Mouse (Mus musculus) heart, embryonic 14.5 days (tissue): ENCODE results near the gene Slc25a45. TPM values are rescaled to one million over a fixed set of nuclear protein-coding genes. Genes with fewer than 3 reads are reported as not detected.

Experiments
- ATAC-seq: fragments of 200-750 bp; cut with Nextera tagmentation; 2 replicates; pipeline ENCODE4 v1.8.0; 2017; ENCODE audit warnings: low read depth, moderate TSS enrichment; ENCODE audit not compliant: insufficient number of reproducible peaks, insufficient read depth, low FRiP score
- H3K27ac ChIP-seq, 2 experiments: fragments of 200-500 bp in 1 of 2; fragments of 300-500 bp in 1 of 2; sonication (generic) in 1 of 2; replicated peaks in 1 of 2; 2 replicates each; pipeline ENCODE4 v1.5.1; 2012 to 2014; ENCODE audit warnings: low read depth in 2 of 2, low read length in 2 of 2, control low read depth in 1 of 2, mild to moderate bottlenecking in 1 of 2, mixed read lengths in 1 of 2; ENCODE audit not compliant: control insufficient read depth in 1 of 2, insufficient read depth in 1 of 2
- H3K27me3 ChIP-seq: fragments of 300-500 bp; sonication (generic); 2 replicates; pipeline ENCODE4 v1.6.1; 2014; ENCODE audit warnings: mild to moderate bottlenecking, low read length, control low read depth; ENCODE audit not compliant: control insufficient read depth, insufficient read depth
- H3K36me3 ChIP-seq: fragments of 300-500 bp; sonication (generic); 2 replicates; pipeline ENCODE4 v1.6.1; 2014; ENCODE audit warnings: mild to moderate bottlenecking, control low read depth, low read length, mixed read lengths; ENCODE audit not compliant: control insufficient read depth, insufficient read depth
- H3K4me1 ChIP-seq, 2 experiments: fragments of 200-500 bp in 1 of 2; fragments of 300-500 bp in 1 of 2; sonication (generic) in 1 of 2; 2 replicates each; pipeline ENCODE4 v1.6.1; 2012 to 2014; ENCODE audit warnings: low read length in 2 of 2, control low read depth in 1 of 2, mixed read lengths in 1 of 2; ENCODE audit not compliant: control insufficient read depth in 2 of 2, insufficient read depth in 2 of 2
- H3K4me2 ChIP-seq: fragments of 300-500 bp; sonication (generic); 2 replicates; pipeline ENCODE4 v1.6.1; 2014; ENCODE audit warnings: mild to moderate bottlenecking, low read length
- H3K4me3 ChIP-seq, 2 experiments: fragments of 200-500 bp in 1 of 2; fragments of 300-500 bp in 1 of 2; sonication (generic) in 1 of 2; 2 replicates each; pipeline ENCODE4 v1.5.1; 2012 to 2014; ENCODE audit warnings: low read length in 2 of 2, mild to moderate bottlenecking in 2 of 2, control low read depth in 1 of 2, low read depth in 1 of 2, moderate library complexity in 1 of 2; ENCODE audit not compliant: control insufficient read depth in 1 of 2, insufficient read depth in 1 of 2
- H3K9ac ChIP-seq: fragments of 300-500 bp; sonication (generic); 2 replicates; pipeline ENCODE4 v1.6.1; 2014; ENCODE audit warnings: mild to moderate bottlenecking, low read length
- H3K9me3 ChIP-seq: fragments of 300-500 bp; sonication (generic); 2 replicates; pipeline ENCODE4 v1.6.1; 2016; ENCODE audit warnings: low read length, control low read depth; ENCODE audit not compliant: control insufficient read depth
- WGBS: fragments of 180-500 bp; shearing (Covaris S2); extraction: QIAGEN DNeasy Blood & Tissue Kit; methylation state at CpG from one replicate; pipeline ENCODE4 v1.1.7; 2014; 5-methylcytosine and 5-hydroxymethylcytosine counted together
- polyA plus RNA-seq: library from polyadenylated mRNA; unstranded; fragments of >200 nt; fragmentation: Nextera tagmentation; extraction: Ambion mirVana; gene quantifications from 2 replicates; pipeline ENCODE4 v1.2.1, GENCODE M21; 2014

Slc25a45 gene
- polyA plus RNA-seq, 1 experiment from 2014 or later, result 2.8 TPM

DNA sequence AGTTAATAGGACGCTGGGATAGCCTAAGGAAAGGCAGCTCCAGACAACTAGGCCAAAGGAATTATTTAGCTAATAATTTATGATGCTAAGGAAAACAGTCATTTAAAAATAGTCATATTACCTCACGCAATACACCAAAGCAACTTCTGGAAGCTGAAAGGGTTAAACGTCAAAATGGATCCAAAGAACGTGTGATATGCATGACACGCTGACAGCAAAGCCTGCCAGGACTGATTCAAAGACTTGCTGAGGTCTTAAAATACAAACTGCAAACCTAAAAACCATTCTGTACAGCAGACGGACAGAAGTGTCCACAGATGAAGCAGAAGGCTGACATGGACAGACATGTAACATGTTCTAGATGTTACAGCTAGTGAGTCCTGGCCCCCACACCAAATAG is 45.3 kb upstream of the Slc25a45 start:
- H3K36me3 ChIP-seq, result no peaks in the 10 kb centered on the region
- WGBS, result 46% methylated on average over 6 of the region's 6 CpGs
- H3K4me1 ChIP-seq, result peaks cover 14 to 21% of the 10 kb centered on the region in 2 experiments
- no peak overlapping the region for H3K4me2 ChIP-seq
- H3K4me3 ChIP-seq, result no peak overlapping the region
- no peak overlapping the region for H3K9ac ChIP-seq
- no peak for ATAC-seq
- no peaks in the 10 kb centered on the region for H3K9me3 ChIP-seq
- H3K27me3 ChIP-seq, result no peaks in the 10 kb centered on the region
- 0 out of 4 replicates have a peak overlapping the region, but pooled peaks of 1 of the 2 experiments have one; percentile 17 for H3K27ac ChIP-seq

- ATAC-seq, result no peak
- no peak overlapping the region for H3K9ac ChIP-seq
- 91% methylated on average over 10 of the region's 10 CpGs for WGBS
- H3K4me3 ChIP-seq, result no peak overlapping the region
- peaks cover 11 to 19% of the 10 kb centered on the region in 2 experiments for H3K4me1 ChIP-seq
- no peaks in the 10 kb centered on the region for H3K9me3 ChIP-seq
- H3K27ac ChIP-seq, result no peak overlapping the region
- H3K4me2 ChIP-seq, result no peak overlapping the region
- H3K27me3 ChIP-seq, result no peaks in the 10 kb centered on the region
- H3K36me3 ChIP-seq, result no peaks in the 10 kb centered on the region
These were observed 44.1 kb upstream of the Slc25a45 start for GRCm38 (mm10) chr19:5833287-5834100.

- 90% methylated on average over 12 of the region's 12 CpGs for WGBS
- no peak overlapping the region for H3K4me2 ChIP-seq
- ATAC-seq, result no peak
- H3K4me3 ChIP-seq, result no peak overlapping the region
- no peak overlapping the region for H3K27ac ChIP-seq
- H3K27me3 ChIP-seq, result no peaks in the 10 kb centered on the region
- peaks cover 11 to 19% of the 10 kb centered on the region in 2 experiments for H3K4me1 ChIP-seq
- no peaks in the 10 kb centered on the region for H3K9me3 ChIP-seq
- no peaks in the 10 kb centered on the region for H3K36me3 ChIP-seq
- no peak overlapping the region for H3K9ac ChIP-seq
These were observed 43.2 kb upstream of the Slc25a45 start for GRCm38 (mm10) chr19:5834260-5834925.

DNA sequence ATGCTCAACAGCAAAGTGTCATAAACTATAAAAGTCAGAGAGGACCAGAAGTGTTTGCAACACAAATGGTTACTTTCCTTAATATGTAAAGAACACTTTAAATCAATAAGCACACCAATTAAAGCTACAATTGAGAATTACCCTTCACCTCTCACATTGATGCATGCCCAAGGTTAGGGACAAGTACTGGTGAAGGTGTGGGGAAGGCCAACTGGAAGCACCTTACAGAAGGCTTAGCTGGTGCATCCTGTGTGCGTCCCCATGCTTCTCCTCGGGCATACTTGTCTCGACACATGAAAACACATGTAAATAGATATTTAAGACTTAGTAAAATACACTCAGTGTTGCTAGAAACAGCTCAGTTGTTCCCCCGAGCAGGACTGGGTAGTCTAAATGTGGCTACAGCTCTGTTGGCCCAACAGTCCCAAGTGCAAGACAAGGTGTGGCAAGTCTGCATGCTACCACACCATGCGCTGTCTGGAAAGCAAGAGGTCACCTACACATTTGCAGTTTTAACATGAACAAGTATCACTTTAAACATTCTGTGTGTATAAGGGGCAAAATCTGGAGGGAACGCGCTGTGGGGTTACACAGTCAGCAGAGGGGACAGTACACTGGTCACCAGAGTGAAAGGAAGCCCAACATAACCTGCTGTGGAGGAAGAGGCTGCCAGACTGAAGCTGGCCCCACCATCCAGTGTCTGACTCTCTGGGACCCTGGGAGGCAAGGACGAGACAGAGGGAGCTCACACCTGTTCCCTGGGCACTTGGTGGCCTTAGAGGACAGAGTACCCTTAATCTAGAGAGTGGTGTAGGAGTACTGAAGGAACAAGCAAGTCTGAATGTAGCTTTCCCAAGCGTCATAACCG is 42.3 kb upstream of the Slc25a45 start:
- H3K9ac ChIP-seq, result no peak overlapping the region
- H3K4me2 ChIP-seq, result no peak overlapping the region
- WGBS, result 91% methylated on average over 10 of the region's 10 CpGs
- H3K27ac ChIP-seq, result no peak overlapping the region
- no peaks in the 10 kb centered on the region for H3K27me3 ChIP-seq
- no peaks in the 10 kb centered on the region for H3K9me3 ChIP-seq
- ATAC-seq, result no peak
- no peaks in the 10 kb centered on the region for H3K36me3 ChIP-seq
- peaks cover 11 to 25% of the 10 kb centered on the region in 2 experiments for H3K4me1 ChIP-seq
- no peak overlapping the region for H3K4me3 ChIP-seq

- WGBS, result 82% methylated on average over 8 of the region's 8 CpGs
- Histone ChIP-seq H3K4me1 (peaks cover 15 to 31% of the 10 kb centered on the region in 2 experiments), H3K27ac (no peak overlapping the region), H3K27me3 (no peaks in the 10 kb centered on the region), H3K9me3 (no peaks in the 10 kb centered on the region), H3K36me3 (no peaks in the 10 kb centered on the region), H3K9ac (no peak overlapping the region), H3K4me2 (no peak overlapping the region), H3K4me3 (no peak overlapping the region)
- ATAC-seq, result no peak
These were observed 41.6 kb upstream of the Slc25a45 start for GRCm38 (mm10) chr19:5835922-5836430.

DNA sequence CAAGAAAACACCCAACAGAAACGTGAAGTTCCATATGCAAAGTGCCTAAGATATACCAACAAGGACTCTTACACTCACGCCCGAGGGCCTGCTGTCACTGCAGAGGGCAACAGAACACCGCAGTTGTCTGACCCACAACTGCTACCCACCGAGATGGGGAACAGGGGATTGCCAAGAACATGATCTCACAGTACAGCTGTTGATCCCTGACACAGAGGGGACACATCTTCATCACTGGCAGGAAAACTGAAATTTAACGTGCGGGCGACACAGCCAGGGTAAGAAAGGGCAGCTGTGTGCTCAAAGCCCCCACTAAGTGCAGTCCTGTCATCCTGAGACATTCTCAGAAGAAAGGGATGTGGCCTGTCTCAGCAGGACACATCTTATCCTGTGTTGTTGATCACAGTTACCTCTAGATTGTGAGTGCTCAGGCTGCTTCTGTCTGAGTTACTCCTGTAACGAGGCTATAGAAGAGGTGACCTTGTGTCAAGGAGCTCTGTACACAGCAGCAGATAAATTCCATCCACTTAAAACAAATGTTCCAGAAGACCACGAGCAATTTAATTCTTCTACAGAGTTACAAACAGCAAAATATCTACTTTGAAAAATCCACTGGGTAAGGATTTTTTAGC is 40.6 kb upstream of the Slc25a45 start:
- WGBS, result 58% methylated on average over 10 of the region's 10 CpGs
- no peak for ATAC-seq
- Histone ChIP-seq H3K4me1 (peaks cover 18 to 42% of the 10 kb centered on the region in 2 experiments), H3K4me3 (no peak overlapping the region), H3K36me3 (no peaks in the 10 kb centered on the region), H3K9ac (peak overlapping the region; percentile 57), H3K9me3 (no peaks in the 10 kb centered on the region), H3K4me2 (no peak overlapping the region), H3K27me3 (no peaks in the 10 kb centered on the region), H3K27ac (peak overlapping the region; percentile 72 to 82)

DNA sequence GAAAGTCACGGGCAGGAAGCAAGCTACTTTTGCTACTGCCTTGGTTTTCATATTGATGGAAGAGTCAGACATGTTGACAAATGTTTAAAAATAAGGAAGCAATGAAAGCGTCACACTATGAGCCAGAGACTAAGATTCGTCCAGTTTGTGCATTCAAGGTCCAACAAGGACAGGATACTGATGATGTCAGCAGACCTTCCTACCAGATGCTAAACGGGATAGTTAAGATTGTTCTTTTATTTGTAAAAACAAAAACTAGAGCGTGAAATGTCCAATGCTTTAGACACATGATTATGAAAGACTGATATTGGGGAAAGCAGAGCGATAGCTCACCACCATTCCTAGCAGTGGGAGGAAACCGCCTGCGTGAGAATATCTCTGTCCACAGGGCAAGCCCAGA is 40.0 kb upstream of the Slc25a45 start:
- H3K27me3 ChIP-seq, result no peaks in the 10 kb centered on the region
- no peak overlapping the region for H3K4me2 ChIP-seq
- no peaks in the 10 kb centered on the region for H3K9me3 ChIP-seq
- no peak for ATAC-seq
- no peak overlapping the region for H3K4me3 ChIP-seq
- no peaks in the 10 kb centered on the region for H3K36me3 ChIP-seq
- 51% methylated on average over 8 of the region's 8 CpGs for WGBS
- peak overlapping the region; percentile 72 to 82 for H3K27ac ChIP-seq
- peaks cover 18 to 43% of the 10 kb centered on the region in 2 experiments for H3K4me1 ChIP-seq
- H3K9ac ChIP-seq, result peak overlapping the region; percentile 57; the same call in 1 of the 2 replicates
